Mouse (Mus musculus) lung, embryonic 15.5 days (tissue): Measurements from ENCODE around the gene Preb. TPM values are rescaled to one million over a fixed set of nuclear protein-coding genes. Genes with fewer than 3 reads are reported as not detected.

Source experiments
- ATAC-seq: fragments of 200-750 bp; cut with Nextera tagmentation; 2 replicates; pipeline ENCODE4 v1.8.0; 2017; ENCODE audit warnings: moderate number of reproducible peaks, borderline replicate concordance; ENCODE audit not compliant: low FRiP score, low TSS enrichment; ENCODE audit errors: extremely low read depth
- H3K27ac ChIP-seq: fragments of 300-500 bp; sonication (generic); 2 replicates; pipeline ENCODE4 v1.5.1; 2015; ENCODE audit warnings: moderate library complexity, mild to moderate bottlenecking, inconsistent platforms
- H3K27me3 ChIP-seq: fragments of 300-500 bp; sonication (generic); 2 replicates; pipeline ENCODE4 v1.6.1; 2015; ENCODE audit warnings: inconsistent platforms
- H3K36me3 ChIP-seq: fragments of 300-500 bp; sonication (generic); 2 replicates; pipeline ENCODE4 v1.6.1; 2015; ENCODE audit warnings: inconsistent platforms
- H3K4me1 ChIP-seq: fragments of 300-500 bp; sonication (generic); 2 replicates; pipeline ENCODE4 v1.6.1; 2015; ENCODE audit warnings: inconsistent platforms
- H3K4me2 ChIP-seq: fragments of 300-500 bp; sonication (generic); 2 replicates; pipeline ENCODE4 v1.6.1; 2015; ENCODE audit warnings: inconsistent platforms, mild to moderate bottlenecking, moderate library complexity
- H3K4me3 ChIP-seq: fragments of 300-500 bp; sonication (generic); 2 replicates; pipeline ENCODE4 v1.5.1; 2015; ENCODE audit warnings: mild to moderate bottlenecking, inconsistent platforms
- H3K9ac ChIP-seq: fragments of 300-500 bp; sonication (generic); 2 replicates; pipeline ENCODE4 v1.6.1; 2015; ENCODE audit warnings: inconsistent platforms
- H3K9me3 ChIP-seq: fragments of 300-500 bp; sonication (generic); 2 replicates; pipeline ENCODE4 v1.6.1; 2016; ENCODE audit warnings: inconsistent platforms
- WGBS: fragments of 180-500 bp; shearing (Covaris S2); methylation state at CpG from one replicate; pipeline ENCODE4 v1.1.7; 2015; 5-methylcytosine and 5-hydroxymethylcytosine counted together
- polyA plus RNA-seq: library from polyadenylated mRNA; unstranded; fragments of >200 nt; fragmentation: Nextera tagmentation; extraction: Ambion mirVana; gene quantifications from 2 replicates; pipeline ENCODE4 v1.2.1, GENCODE M21; 2015

Preb gene
- polyA plus RNA-seq, 1 experiment from 2014 or later: 135 TPM

DNA sequence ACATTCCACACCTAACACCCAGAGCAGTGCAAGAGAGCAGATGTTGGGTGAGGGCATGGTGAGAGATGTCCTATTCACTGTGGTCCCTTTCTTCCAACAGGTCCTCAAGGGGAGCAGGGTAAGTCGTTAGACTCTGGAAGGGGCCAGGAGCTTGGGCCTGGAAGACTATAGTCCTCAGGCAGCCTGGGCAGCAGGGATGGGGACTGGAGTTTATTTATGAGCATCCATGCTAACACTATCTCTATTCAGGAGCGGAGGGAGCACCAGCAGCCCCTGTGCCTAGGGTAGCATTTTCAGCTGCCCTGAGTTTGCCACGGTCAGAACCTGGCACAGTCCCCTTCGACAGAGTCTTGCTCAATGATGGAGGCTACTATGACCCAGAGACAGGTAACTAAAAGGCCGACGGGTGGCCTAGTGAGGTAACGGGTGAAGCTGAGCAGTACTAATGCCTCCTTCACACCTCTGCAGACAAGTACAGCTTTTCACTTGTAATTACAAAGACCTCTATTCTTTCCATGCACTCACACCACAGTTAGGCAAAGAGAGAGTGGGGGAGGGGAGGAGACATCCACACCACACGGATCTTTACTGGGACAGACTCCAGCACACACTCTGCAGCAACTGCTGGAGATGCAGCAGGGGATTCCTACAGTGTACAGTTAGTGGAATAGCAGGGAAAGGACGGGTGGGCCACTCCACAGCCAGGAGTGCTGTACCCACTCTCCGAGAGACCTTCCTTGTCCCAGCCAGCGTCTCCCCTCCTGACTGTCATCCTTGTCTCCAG is 40.1 kb downstream of the Preb start:
- peaks cover 39% of the 10 kb centered on the region for H3K36me3 ChIP-seq
- H3K4me2 ChIP-seq: peak overlapping the region; percentile 74
- H3K9ac ChIP-seq: no peak overlapping the region
- no peaks in the 10 kb centered on the region for H3K9me3 ChIP-seq
- no peaks in the 10 kb centered on the region for H3K27me3 ChIP-seq
- H3K4me1 ChIP-seq: peaks cover 52% of the 10 kb centered on the region
- H3K4me3 ChIP-seq: no peak overlapping the region; the same call in 1 of the 2 replicates
- ATAC-seq: no peak
- 55% methylated on average over 11 of the region's 11 CpGs for WGBS
- H3K27ac ChIP-seq: no peak overlapping the region

DNA sequence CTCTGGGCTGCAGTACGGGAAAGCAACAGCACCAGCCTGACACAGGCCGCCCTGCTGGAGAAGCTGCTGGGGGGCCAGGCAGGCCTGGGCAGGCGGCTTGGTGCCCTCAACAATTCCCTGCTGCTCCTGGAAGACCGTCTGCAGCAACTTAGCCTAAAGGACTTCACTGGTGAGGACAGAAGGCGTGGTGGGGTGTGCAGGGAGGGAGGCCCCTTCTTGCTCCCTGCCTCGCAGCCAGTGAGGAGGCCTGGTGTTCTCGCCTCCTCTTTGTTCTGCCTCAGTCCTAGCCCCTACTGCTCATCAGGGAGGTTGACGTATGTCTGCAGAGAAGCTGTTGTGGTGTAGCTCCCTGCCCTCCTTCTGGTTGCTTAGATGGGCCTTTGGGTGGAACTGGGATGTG is 41.5 kb downstream of the Preb start:
- H3K4me1 ChIP-seq: peaks cover 53% of the 10 kb centered on the region

DNA sequence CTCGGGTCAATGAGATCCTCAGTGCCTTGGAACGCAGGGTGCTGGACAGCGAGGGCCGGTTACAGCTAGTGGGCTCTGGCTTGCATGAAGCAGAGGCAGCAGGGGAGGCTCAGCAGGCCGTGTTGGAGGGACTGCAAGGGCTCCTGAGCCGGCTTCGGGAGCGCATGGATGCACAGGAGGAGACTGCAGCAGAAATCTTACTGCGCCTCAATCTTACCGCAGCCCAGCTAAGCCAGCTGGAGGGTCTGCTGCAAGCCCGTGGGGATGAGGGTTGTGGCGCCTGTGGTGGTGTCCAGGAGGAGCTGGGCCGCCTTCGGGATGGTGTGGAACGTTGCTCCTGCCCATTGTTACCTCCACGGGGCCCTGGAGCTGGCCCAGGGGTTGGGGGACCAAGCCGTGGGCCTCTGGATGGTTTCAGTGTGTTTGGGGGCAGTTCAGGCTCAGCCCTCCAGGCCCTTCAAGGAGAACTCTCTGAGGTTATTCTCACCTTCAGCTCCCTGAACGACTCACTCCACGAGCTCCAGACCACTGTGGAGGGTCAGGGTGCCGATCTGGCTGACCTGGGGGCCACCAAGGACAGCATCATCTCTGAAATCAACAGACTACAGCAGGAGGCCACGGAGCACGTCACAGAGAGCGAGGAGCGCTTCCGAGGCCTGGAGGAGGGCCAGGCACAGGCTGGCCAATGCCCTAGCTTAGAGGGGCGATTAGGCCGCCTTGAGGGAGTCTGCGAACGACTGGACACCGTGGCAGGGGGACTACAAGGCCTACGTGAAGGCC is 42.1 kb downstream of the Preb start:
- Histone ChIP-seq H3K4me2 (no peak overlapping the region), H3K27me3 (no peaks in the 10 kb centered on the region), H3K36me3 (peaks cover 39% of the 10 kb centered on the region), H3K9ac (0 out of 2 replicates have a peak overlapping the region, but pooled peaks have one; percentile 2), H3K27ac (no peak overlapping the region), H3K4me3 (no peak overlapping the region), H3K4me1 (peaks cover 53% of the 10 kb centered on the region), H3K9me3 (no peaks in the 10 kb centered on the region)
- no peak for ATAC-seq
- 86% methylated on average over 31 of the region's 31 CpGs for WGBS

More for the DNA sequence above, 41.5 kb downstream of the Preb start:
- no peak overlapping the region for H3K4me2 ChIP-seq
- no peak overlapping the region for H3K4me3 ChIP-seq
- WGBS: 83% methylated on average over 8 of the region's 8 CpGs
- no peaks in the 10 kb centered on the region for H3K27me3 ChIP-seq
- no peak overlapping the region for H3K27ac ChIP-seq
- no peak for ATAC-seq
- no peaks in the 10 kb centered on the region for H3K9me3 ChIP-seq
- no peak overlapping the region for H3K9ac ChIP-seq
- H3K36me3 ChIP-seq: peaks cover 39% of the 10 kb centered on the region

DNA sequence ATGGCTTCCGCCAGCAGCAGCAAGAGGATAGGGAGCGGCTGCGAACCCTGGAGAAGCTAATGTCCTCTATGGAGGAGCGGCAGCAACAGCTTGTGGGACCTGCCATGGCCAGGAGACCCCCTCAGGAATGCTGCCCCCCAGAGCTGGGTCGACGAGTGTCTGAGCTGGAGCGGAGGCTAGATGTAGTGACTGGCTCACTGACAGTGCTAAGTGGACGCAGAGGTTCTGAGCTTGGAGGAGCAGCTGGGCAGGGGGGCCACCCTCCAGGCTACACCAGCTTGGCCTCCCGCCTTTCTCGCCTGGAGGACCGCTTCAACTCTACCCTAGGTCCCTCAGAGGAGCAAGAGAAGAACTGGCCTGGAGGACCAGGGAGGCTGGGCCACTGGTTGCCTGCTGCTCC is 42.8 kb downstream of the Preb start:
- Histone ChIP-seq H3K9ac (no peak overlapping the region), H3K4me2 (no peak overlapping the region), H3K4me1 (peaks cover 53% of the 10 kb centered on the region)

DNA sequence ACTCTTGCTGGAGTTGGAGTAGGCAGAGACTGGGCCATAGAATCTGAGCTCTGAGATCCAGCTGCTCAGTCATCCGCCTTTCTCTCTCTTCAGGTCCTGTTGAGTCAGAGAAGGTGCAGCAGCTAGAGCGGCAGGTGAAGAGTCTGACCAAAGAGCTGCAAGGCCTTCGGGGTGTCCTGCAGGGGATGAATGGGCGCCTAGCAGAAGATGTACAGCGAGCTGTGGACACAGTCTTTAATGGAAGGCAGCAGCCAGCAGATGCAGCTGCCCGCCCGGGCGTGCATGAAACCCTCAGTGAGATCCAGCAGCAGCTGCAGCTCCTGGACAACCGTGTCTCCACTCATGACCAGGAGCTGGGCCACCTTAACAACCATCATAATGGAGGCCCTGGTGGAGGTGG is 43.3 kb downstream of the Preb start:
- ATAC-seq: no peak
- H3K9ac ChIP-seq: no peak overlapping the region
- no peak overlapping the region for H3K4me3 ChIP-seq
- WGBS: 90% methylated on average over 9 of the region's 9 CpGs
- peaks cover 53% of the 10 kb centered on the region for H3K4me1 ChIP-seq
- H3K27ac ChIP-seq: peak overlapping the region; percentile 61; the same call in 1 of the 2 replicates
- peaks cover 39% of the 10 kb centered on the region for H3K36me3 ChIP-seq
- H3K4me2 ChIP-seq: peak overlapping the region; percentile 77; the same call in 1 of the 2 replicates
- H3K27me3 ChIP-seq: no peaks in the 10 kb centered on the region
- H3K9me3 ChIP-seq: no peaks in the 10 kb centered on the region

More for the DNA sequence above, 42.8 kb downstream of the Preb start:
- H3K27me3 ChIP-seq: no peaks in the 10 kb centered on the region
- H3K9me3 ChIP-seq: no peaks in the 10 kb centered on the region
- no peak overlapping the region for H3K4me3 ChIP-seq
- H3K27ac ChIP-seq: no peak overlapping the region
- ATAC-seq: no peak
- H3K36me3 ChIP-seq: peaks cover 39% of the 10 kb centered on the region
- WGBS: 86% methylated on average over 11 of the region's 11 CpGs

DNA sequence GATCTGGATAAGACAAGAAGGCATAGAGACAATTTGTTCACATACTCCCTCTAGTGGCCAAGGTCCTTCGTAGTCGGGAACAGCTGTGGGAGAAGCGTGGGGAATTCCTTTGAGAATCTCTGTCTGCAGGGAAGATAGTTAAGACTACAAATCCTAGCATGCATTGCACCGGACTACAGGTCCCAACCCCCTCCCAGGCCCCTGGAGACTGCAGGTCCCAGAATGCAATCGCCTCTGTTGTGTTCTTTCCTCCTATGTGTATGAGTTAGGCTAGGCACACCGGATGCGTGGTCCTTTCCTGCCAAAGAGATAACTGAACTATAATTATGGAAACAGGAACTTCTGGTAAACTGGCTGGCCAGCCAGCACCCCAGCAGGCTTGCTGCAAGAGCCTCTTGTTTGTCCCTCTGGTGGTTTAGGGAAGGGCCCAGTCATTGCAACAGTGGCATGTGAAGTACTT is 44.2 kb downstream of the Preb start:
- Histone ChIP-seq H3K9ac (no peak overlapping the region), H3K4me2 (peak overlapping the region; percentile 77), H3K27ac (peak overlapping the region; percentile 98), H3K9me3 (no peaks in the 10 kb centered on the region), H3K4me1 (peaks cover 49% of the 10 kb centered on the region), H3K36me3 (peaks cover 39% of the 10 kb centered on the region), H3K27me3 (no peaks in the 10 kb centered on the region), H3K4me3 (peak overlapping the region; percentile 52)
- WGBS: 3% methylated on average over 7 of the region's 7 CpGs
- peak; percentile 57 for ATAC-seq

DNA sequence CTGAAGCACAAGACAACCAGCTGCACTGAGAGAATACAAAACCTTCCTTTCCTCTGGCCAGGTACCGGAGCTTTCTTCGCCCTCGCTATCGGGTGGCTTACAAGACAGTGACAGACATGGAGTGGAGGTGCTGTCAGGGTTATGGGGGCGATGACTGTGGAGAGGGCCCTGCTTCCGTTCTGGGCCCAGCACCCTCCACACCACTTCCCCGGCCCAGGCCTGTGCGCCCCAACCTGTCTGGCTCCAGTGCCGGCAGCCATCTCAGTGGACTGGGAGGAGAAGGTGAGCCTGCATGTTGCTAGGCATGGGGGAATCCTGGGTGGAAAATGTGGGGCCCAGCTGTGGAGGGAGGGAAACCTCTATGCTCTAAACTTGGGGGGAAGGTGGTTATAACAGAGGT is 44.7 kb downstream of the Preb start:
- Histone ChIP-seq H3K27me3 (no peaks in the 10 kb centered on the region), H3K9me3 (no peaks in the 10 kb centered on the region), H3K4me2 (peak overlapping the region; percentile 77), H3K4me1 (peaks cover 44% of the 10 kb centered on the region), H3K4me3 (peak overlapping the region; percentile 52), H3K9ac (peak overlapping the region; percentile 67), H3K36me3 (peaks cover 36% of the 10 kb centered on the region), H3K27ac (peak overlapping the region; percentile 98)
- ATAC-seq: no peak
- WGBS: 33% methylated on average over 9 of the region's 9 CpGs

DNA sequence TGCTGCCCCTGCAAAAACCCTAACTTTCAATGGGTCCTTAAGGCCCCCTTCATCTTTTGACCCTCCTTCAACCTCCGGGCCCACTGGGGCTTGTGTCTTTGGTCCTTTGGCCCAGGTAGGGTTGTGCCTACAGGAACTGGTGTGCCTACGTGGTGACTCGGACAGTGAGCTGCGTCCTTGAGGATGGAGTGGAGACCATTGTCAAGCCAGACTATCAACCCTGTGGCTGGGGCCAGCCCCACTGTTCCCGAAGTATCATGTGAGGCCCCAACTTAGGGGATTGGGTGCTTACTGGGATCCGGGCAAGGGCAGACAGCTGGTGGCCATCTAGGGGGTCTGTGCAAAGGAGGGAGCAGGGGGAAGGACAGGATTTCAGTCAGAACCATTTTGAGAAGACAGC is 45.3 kb downstream of the Preb start:
- H3K4me1 ChIP-seq: peaks cover 39% of the 10 kb centered on the region
- 36% methylated on average over 6 of the region's 6 CpGs for whole genome bisulfite sequencing
- peak overlapping the region; percentile 67 for H3K9ac ChIP-seq
- H3K36me3 ChIP-seq: peaks cover 30% of the 10 kb centered on the region
- no peaks in the 10 kb centered on the region for H3K27me3 ChIP-seq
- no peak for ATAC-seq
- H3K4me2 ChIP-seq: peak overlapping the region; percentile 77
- no peaks in the 10 kb centered on the region for H3K9me3 ChIP-seq
- peak overlapping the region; percentile 98 for H3K27ac ChIP-seq
- peak overlapping the region; percentile 52 for H3K4me3 ChIP-seq

DNA sequence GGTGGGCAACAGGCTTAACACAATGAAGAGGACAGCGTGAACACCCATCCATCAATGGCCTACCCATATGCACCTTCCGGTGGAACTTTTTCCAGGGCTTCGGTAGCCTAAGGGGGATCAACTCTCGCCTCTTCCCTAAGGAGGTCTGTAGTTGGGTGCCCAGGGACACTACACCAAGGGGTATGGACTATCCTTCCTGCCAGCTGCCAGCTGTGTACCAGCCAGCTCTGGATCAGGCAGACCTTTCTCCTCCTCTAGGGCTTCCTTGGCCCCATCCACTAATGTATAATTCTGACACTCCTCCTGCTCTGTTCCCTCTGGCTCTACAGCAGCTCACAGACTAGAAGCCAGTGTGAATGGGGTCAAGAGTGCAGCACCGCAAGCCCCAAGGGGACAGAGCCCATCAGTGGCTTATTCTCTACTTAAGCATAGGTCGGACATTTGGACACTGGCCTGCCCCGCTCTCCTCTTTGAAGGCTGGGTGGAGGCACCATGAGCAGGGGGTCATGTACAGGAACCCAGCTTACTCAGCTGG is 46.0 kb downstream of the Preb start:
- peak overlapping the region; percentile 98 for H3K27ac ChIP-seq
- no peaks in the 10 kb centered on the region for H3K27me3 ChIP-seq
- peaks cover 42% of the 10 kb centered on the region for H3K4me1 ChIP-seq
- H3K4me3 ChIP-seq: peak overlapping the region; percentile 52
- H3K36me3 ChIP-seq: peaks cover 24% of the 10 kb centered on the region
- H3K9me3 ChIP-seq: no peaks in the 10 kb centered on the region
- H3K9ac ChIP-seq: peak overlapping the region; percentile 67
- WGBS: 34% methylated on average over 7 of the region's 7 CpGs
- ATAC-seq: no peak
- H3K4me2 ChIP-seq: peak overlapping the region; percentile 77

DNA sequence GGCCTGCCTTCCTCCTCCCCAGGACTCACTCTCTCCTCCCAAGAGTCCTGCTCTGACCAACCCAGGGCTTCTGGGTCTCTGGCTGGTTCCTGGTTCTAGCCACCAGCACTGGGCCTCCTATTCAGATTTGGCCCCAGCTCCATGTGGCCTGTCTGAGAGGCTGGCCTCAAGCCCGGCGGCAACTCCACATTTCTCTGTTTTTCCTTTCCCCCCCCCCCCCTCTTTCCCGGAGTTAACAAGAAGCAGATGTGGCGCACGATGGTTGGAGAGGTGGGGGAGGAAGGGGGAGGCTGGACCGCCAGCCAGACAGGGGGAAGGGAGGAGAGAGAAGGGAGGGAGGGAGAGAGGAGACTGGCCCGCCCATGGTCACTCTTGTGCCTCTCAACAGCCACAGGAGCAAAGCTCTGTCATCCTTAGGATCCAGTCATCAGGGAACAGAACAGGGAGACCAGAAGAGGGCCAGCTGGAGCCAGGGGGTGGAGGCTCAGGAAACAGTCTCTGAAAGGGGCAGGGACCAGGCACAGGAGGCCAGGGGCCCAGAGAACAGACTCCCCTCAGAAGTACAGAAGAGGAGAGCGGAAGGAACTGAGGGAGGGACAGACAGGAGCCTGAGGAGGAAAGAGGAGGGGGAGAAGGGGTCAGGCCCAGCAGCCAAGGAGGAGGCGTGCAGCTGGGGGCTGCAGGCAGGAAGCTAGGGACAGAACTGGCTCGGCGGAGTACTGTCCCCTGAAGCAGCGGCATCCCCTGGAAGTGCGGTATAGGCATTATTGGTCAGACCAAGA is 46.9 kb downstream of the Preb start, which contains the start of gene Emilin1:
Gene Emilin1, plus strand, starts transcription at position 343 of the 782 bp plus-strand sequence.
- Histone ChIP-seq H3K27me3 (no peaks in the 10 kb centered on the region), H3K4me1 (peaks cover 51% of the 10 kb centered on the region), H3K9me3 (no peaks in the 10 kb centered on the region), H3K4me2 (peak within 1 kb of the TSS; percentile 77), H3K36me3 (peaks cover 15% of the 10 kb centered on the region), H3K27ac (peak within 1 kb of the TSS; percentile 98), H3K9ac (peak within 1 kb of the TSS; percentile 67), H3K4me3 (peak within 1 kb of the TSS; percentile 52)
- ATAC-seq: peak; percentile 82
- 12% methylated on average over 12 of the region's 13 CpGs for WGBS

DNA sequence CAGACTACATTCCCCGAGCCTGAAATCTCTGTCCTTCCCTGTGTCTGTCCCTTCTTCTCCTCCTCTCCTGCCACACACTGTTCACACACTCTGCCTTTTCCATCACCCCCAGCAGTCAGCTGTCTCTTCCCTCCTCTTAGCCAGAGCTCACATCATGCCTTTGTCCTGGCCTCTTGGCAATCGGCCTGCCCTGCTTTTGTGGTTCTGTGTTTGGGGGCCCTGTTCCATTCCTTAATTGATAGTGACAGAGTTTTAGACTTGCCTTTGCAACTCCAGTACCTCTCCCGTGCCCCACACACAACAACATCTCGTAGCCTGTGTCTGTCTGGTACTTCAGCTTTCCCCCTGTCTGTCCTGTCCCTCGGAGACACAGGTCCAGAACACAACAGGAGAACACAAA is 48.0 kb downstream of the Preb start:
- Histone ChIP-seq H3K9ac (no peak overlapping the region), H3K9me3 (no peaks in the 10 kb centered on the region), H3K27me3 (no peaks in the 10 kb centered on the region), H3K4me2 (peak overlapping the region; percentile 77; the same call in 1 of the 2 replicates), H3K4me1 (peaks cover 55% of the 10 kb centered on the region), H3K4me3 (no peak overlapping the region), H3K36me3 (peaks cover 4% of the 10 kb centered on the region), H3K27ac (peak overlapping the region; percentile 98)
- 51% methylated on average over 5 of the region's 5 CpGs for WGBS
- no peak for ATAC-seq
